14 mouse cellular contexts compared by ENCODE assay signal in the genomic region with DNA sequence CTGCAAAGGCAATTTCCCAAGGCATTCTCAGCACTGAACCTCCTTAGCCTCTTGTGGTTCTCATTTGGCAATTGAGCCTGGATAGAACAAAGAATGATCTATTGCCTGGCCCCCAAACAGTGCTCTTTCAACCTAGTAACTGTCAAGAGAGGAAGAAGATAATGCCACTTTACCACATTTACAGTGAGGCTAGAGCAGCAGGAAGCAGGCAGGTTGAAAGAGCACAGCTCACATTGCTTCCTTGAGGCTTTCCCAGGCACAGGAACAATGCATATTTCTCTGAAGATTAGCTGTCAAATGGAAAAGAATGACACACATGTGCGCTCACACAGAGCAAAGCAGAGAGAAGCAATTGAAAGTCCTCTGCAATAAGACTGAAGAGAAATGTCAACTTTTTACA.
DNase-seq lines count a peak whose midpoint lies in the region; ATAC-seq lines count a peak whose summit lies in the region.
"Had no signal": no experiment of that assay in that cellular context is flagged by ENCODE, and none has a peak within 500 bp of the region (broad histone marks: within the 10 kb centered on the region; RNA-seq: fewer than 3 reads in every experiment).

No protein-coding gene starts in this region.

- H3K9ac ChIP-seq in hindbrain, embryonic 15.5 days = no peak overlapping the region
- H3K9ac ChIP-seq: heart, embryonic 15.5 days had no signal

- no peak overlapping the region for H3K4me2 ChIP-seq in hindbrain, embryonic 15.5 days
- H3K4me2 ChIP-seq: heart, embryonic 15.5 days had no signal

- H3K4me3 ChIP-seq in hindbrain, embryonic 15.5 days = no peak overlapping the region
- no peak overlapping the region for H3K4me3 ChIP-seq in hindbrain, embryonic 10.5 days
- H3K4me3 ChIP-seq: heart, embryonic 15.5 days; megakaryocyte, embryonic 14.5 days had no signal

- H3K9me3 ChIP-seq in hindbrain, embryonic 15.5 days = no peaks in the 10 kb centered on the region
- H3K9me3 ChIP-seq in hindbrain, embryonic 10.5 days = no peaks in the 10 kb centered on the region
- H3K9me3 ChIP-seq: heart, embryonic 15.5 days; megakaryocyte, embryonic 14.5 days had no signal

- no peak for DNase-seq in hindbrain, embryonic 10.5 days (ENCODE audit: low spot score)
- DNase-seq in retina, embryonic 14.5 days (ENCODE audit: low spot score) = peak; percentile 19
- DNase-seq in retina, postnatal 1 day = no peak
- DNase-seq in kidney, postnatal 4 days = peak; percentile 2
- no peak for DNase-seq in frontal cortex, adult 2 months (ENCODE audit: extremely low spot score in 1 of 2, low spot score in 1 of 2)
- DNase-seq in spleen, postnatal 4 days (ENCODE audit: low spot score in 2 of 2) = no peak
- DNase-seq: adrenal gland, postnatal 10 days; cerebellum, adult 8-10 months; layer of hippocampus, postnatal 36 days; lung, adult 2 months had no signal

- WGBS in hindbrain, embryonic 15.5 days = 36% methylated on average over 1 of the region's 1 CpGs
- WGBS in hindbrain, embryonic 10.5 days = 57% methylated on average over 1 of the region's 1 CpGs

- ATAC-seq in hindbrain, embryonic 15.5 days (ENCODE audit: low FRiP score, low read depth) = no peak
- ATAC-seq: hindbrain, postnatal 0 days had no signal

- H3K4me1 ChIP-seq in hindbrain, embryonic 15.5 days (replicated peaks) = no peaks in the 10 kb centered on the region; the same call in 1 of the 2 replicates
- no peaks in the 10 kb centered on the region for H3K4me1 ChIP-seq in hindbrain, embryonic 10.5 days (replicated peaks)

- H3K27ac ChIP-seq in hindbrain, embryonic 15.5 days (replicated peaks) = 0 out of 2 replicates have a peak overlapping the region, but pooled peaks have one; percentile 31
- H3K27ac ChIP-seq in hindbrain, embryonic 10.5 days = no peak overlapping the region
- H3K27ac ChIP-seq: heart, embryonic 15.5 days; hindbrain, postnatal 0 days had no signal

- no peaks in the 10 kb centered on the region for H3K36me3 ChIP-seq in hindbrain, embryonic 15.5 days
- H3K36me3 ChIP-seq in hindbrain, embryonic 10.5 days = no peaks in the 10 kb centered on the region
- H3K36me3 ChIP-seq: heart, embryonic 15.5 days had no signal

- H3K27me3 ChIP-seq in hindbrain, embryonic 15.5 days = no peaks in the 10 kb centered on the region
- no peaks in the 10 kb centered on the region for H3K27me3 ChIP-seq in hindbrain, embryonic 10.5 days (ENCODE audit: insufficient read depth, poor library complexity, severe bottlenecking)
- H3K27me3 ChIP-seq: heart, embryonic 15.5 days; megakaryocyte, embryonic 14.5 days had no signal

Comparison
In these comparisons a context has a peak if more than half of its experiments do, and no peak if none do; other contexts are left out.
1. DNase-seq: peak in retina, embryonic 14.5 days (single experiment) and kidney, postnatal 4 days (2 of 2); none in hindbrain, embryonic 10.5 days (single experiment), retina, postnatal 1 day (single experiment), frontal cortex, adult 2 months (0 of 2) and spleen, postnatal 4 days (0 of 2).